Mouse (Mus musculus): ENCODE results near the gene Accsl.

The Accsl gene

GRCm38 (mm10) chr2:93869107-93869600, at the start of gene Accsl:
Accsl (minus strand) TSS chr2:93869157.
- no peak for DNase-seq (ENCODE audit: low spot score)

- DNase-seq (ENCODE audit: low spot score), result no peak
Observed at GRCm38 (mm10) chr2:93913552-93913951, 44.6 kb upstream of the Accsl start.

GRCm38 (mm10) chr2:93911942-93912341, 43.0 kb upstream of the Accsl start:
- DNase-seq (ENCODE audit: low spot score), result no peak

GRCm38 (mm10) chr2:93909716-93910115, 40.8 kb upstream of the Accsl start:
- no peak for DNase-seq (ENCODE audit: low spot score)

GRCm38 (mm10) chr2:93907519-93908294, 38.8 kb upstream of the Accsl start:
- DNase-seq (ENCODE audit: low spot score), result no peak

- no peak for DNase-seq (ENCODE audit: low spot score)
Observed at GRCm38 (mm10) chr2:93906316-93906715, 37.4 kb upstream of the Accsl start.

GRCm38 (mm10) chr2:93903415-93903814, 34.5 kb upstream of the Accsl start:
- no peak for DNase-seq (ENCODE audit: low spot score)

GRCm38 (mm10) chr2:93902680-93903305, 33.8 kb upstream of the Accsl start:
- no peak for DNase-seq (ENCODE audit: low spot score)

GRCm38 (mm10) chr2:93899397-93900380, 30.7 kb upstream of the Accsl start:
- no peak for DNase-seq (ENCODE audit: low spot score)

GRCm38 (mm10) chr2:93891611-93892280, 22.8 kb upstream of the Accsl start:
- DNase-seq (ENCODE audit: low spot score), result no peak

GRCm38 (mm10) chr2:93890143-93890542, 21.2 kb upstream of the Accsl start:
- DNase-seq (ENCODE audit: low spot score), result no peak

- no peak for DNase-seq (ENCODE audit: low spot score)
Observed at GRCm38 (mm10) chr2:93889071-93889470, 20.1 kb upstream of the Accsl start.

GRCm38 (mm10) chr2:93888366-93888765, 19.4 kb upstream of the Accsl start:
- DNase-seq (ENCODE audit: low spot score), result no peak

- no peak for DNase-seq (ENCODE audit: low spot score)
Observed at GRCm38 (mm10) chr2:93887273-93887672, 18.3 kb upstream of the Accsl start.

- DNase-seq (ENCODE audit: low spot score), result no peak
Observed at GRCm38 (mm10) chr2:93886013-93886794, 17.2 kb upstream of the Accsl start.

- DNase-seq (ENCODE audit: low spot score), result no peak
Observed at GRCm38 (mm10) chr2:93883066-93883465, 14.1 kb upstream of the Accsl start.

- no peak for DNase-seq (ENCODE audit: low spot score)
Observed at GRCm38 (mm10) chr2:93881640-93882367, 12.8 kb upstream of the Accsl start.

- no peak for DNase-seq (ENCODE audit: low spot score)
Observed at GRCm38 (mm10) chr2:93880981-93881380, 12.0 kb upstream of the Accsl start.

GRCm38 (mm10) chr2:93880450-93880849, 11.5 kb upstream of the Accsl start:
- no peak for DNase-seq (ENCODE audit: low spot score)

GRCm38 (mm10) chr2:93877005-93877404, 8.0 kb upstream of the Accsl start:
- no peak for DNase-seq (ENCODE audit: low spot score)
